Mouse (Mus musculus) kidney, postnatal 14 days (tissue): ENCODE results near the gene Mrtfa.

Experiments
- DNase-seq: peaks from one replicate; pipeline ENCODE4 v3.0.0; 2022; ENCODE audit warnings: mixed read lengths

The Mrtfa gene

DNA sequence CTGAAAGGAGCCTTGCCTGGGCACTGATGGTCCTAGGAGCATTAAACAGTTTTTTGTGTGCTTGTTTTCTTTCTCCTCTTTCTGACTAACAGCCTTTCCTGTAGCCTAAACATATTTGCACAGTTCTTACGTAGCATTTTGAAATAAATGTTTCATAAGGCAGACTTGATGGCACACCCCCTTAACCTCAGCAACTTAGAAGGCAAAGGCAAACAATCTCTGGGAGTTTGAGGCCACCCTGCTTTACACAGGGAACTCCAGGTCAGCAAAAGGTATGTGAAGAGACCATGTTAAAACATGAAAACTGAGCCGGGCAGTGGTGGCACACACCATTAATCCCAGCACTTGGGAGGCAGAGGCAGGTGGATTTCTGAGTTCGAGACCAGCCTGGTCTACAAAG is 214.9 kb downstream of the Mrtfa start:
- no peak for DNase-seq

DNA sequence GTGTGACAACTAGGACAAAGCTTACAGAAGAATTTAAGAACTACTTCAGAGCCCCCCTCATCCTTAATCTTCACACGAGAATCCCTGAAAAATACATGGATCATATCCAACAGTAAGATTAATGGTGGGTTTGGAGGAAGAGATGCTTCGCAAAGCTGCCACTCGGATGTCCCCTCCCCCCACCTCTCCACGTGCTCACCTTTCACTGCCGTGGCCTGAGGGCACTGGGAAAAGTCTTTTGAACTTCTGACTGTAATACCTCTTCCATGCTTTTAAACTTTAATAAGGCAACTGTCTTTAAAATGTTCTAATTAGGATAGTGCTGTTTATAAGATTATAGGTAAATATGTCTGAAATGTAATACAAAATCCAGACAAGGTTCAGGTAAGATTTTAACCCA is 216.2 kb downstream of the Mrtfa start:
- no peak for DNase-seq

DNA sequence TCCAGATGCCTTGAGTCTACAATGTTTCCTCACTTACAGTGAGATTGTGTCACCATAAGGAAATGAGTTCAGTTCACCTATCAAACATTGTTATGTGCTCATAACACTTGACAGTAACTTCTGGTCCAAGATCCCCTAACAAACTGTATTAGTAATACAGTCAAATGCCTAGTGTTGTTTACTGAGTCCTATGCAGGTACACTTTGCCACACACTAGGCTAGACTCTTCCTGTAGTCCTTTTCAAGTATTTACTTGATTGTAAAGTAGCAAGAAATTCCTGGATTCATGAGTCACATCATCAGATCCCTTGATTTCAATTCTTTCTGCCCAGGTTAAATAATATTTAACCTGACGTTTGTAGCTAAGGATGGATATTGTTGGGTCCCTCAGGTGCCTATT is 221.2 kb downstream of the Mrtfa start:
- no peak for DNase-seq
